Mouse (Mus musculus) bone marrow macrophage, adult 2 months (primary cell): ENCODE results near the gene Kif21a. TPM values are rescaled to one million over a fixed set of nuclear protein-coding genes. Genes with fewer than 3 reads are reported as not detected.

Experiments
- H3K27ac ChIP-seq: 2 replicates; pipeline ENCODE4 v1.5.1; 2012; ENCODE audit warnings: low read depth, low read length; ENCODE audit not compliant: insufficient read depth
- H3K4me1 ChIP-seq: 2 replicates; pipeline ENCODE4 v1.6.1; 2012; ENCODE audit warnings: low read length; ENCODE audit not compliant: control insufficient read depth, insufficient read depth
- H3K4me3 ChIP-seq: 2 replicates; pipeline ENCODE4 v1.5.1; 2012; ENCODE audit warnings: mild to moderate bottlenecking, low read length, moderate library complexity; ENCODE audit not compliant: insufficient read depth
- CTCF ChIP-seq: IDR thresholded peaks from 2 replicates; pipeline ENCODE4 v1.5.1; 2012; ENCODE audit warnings: low read depth, mild to moderate bottlenecking, low read length, moderate library complexity
- POLR2A ChIP-seq: IDR thresholded peaks from 2 replicates; pipeline ENCODE4 v1.6.1; 2012; ENCODE audit warnings: mild to moderate bottlenecking, low read depth, low read length, borderline replicate concordance
- polyA plus RNA-seq: library from polyadenylated mRNA; stranded (reverse); fragments of >200 nt; gene quantifications from 2 replicates; pipeline ENCODE4 v1.2.4, GENCODE M21; 2012; ENCODE audit not compliant: missing spikeins, insufficient read depth, insufficient read length

Gene Kif21a
- polyA plus RNA-seq, 1 experiment, result not detected

- Histone ChIP-seq H3K4me1 (peaks cover 3% of the 10 kb centered on the region; the same call in 1 of the 2 replicates), H3K4me3 (no peak overlapping the region), H3K27ac (no peak overlapping the region)
- no peak for TF ChIP-seq CTCF
- TF ChIP-seq POLR2A, result no peak
These were observed 6.6 kb upstream of the Kif21a start for GRCm38 (mm10) chr15:91056176-91056865.

- peaks cover 2% of the 10 kb centered on the region; the same call in 1 of the 2 replicates for H3K4me1 ChIP-seq
- peak overlapping the region; percentile 96 for H3K4me3 ChIP-seq
- TF ChIP-seq CTCF (no peak), POLR2A (no peak)
- H3K27ac ChIP-seq, result no peak overlapping the region
These were observed 725 bp downstream of the Kif21a start for GRCm38 (mm10) chr15:91048951-91049495.

GRCm38 (mm10) chr15:91047627-91048026 lies 2.1 kb downstream of the Kif21a start:
- TF ChIP-seq CTCF (no peak), POLR2A (no peak)
- H3K4me3 ChIP-seq, result no peak overlapping the region
- no peak overlapping the region for H3K27ac ChIP-seq
- H3K4me1 ChIP-seq, result peaks cover 2% of the 10 kb centered on the region; the same call in 1 of the 2 replicates

GRCm38 (mm10) chr15:91046506-91046905 lies 3.2 kb downstream of the Kif21a start:
- H3K27ac ChIP-seq, result no peak overlapping the region
- no peak overlapping the region for H3K4me3 ChIP-seq
- TF ChIP-seq POLR2A (no peak), CTCF (no peak)
- peaks cover 2% of the 10 kb centered on the region; the same call in 1 of the 2 replicates for H3K4me1 ChIP-seq

GRCm38 (mm10) chr15:91043263-91043662 lies 6.5 kb downstream of the Kif21a start:
- no peaks in the 10 kb centered on the region for H3K4me1 ChIP-seq
- H3K4me3 ChIP-seq, result no peak overlapping the region
- no peak overlapping the region for H3K27ac ChIP-seq
- TF ChIP-seq POLR2A, result no peak
- no peak for TF ChIP-seq CTCF

GRCm38 (mm10) chr15:91038860-91039259 lies 10.9 kb downstream of the Kif21a start:
- Histone ChIP-seq H3K4me3 (no peak overlapping the region), H3K4me1 (no peaks in the 10 kb centered on the region), H3K27ac (no peak overlapping the region)
- TF ChIP-seq POLR2A (no peak), CTCF (no peak)

GRCm38 (mm10) chr15:91034090-91034489 lies 15.7 kb downstream of the Kif21a start:
- Histone ChIP-seq H3K27ac (no peak overlapping the region), H3K4me3 (no peak overlapping the region), H3K4me1 (no peaks in the 10 kb centered on the region)
- TF ChIP-seq POLR2A (no peak), CTCF (no peak)

- no peak overlapping the region for H3K27ac ChIP-seq
- H3K4me3 ChIP-seq, result no peak overlapping the region
- H3K4me1 ChIP-seq, result no peaks in the 10 kb centered on the region
- TF ChIP-seq POLR2A, result no peak
These were observed 16.2 kb downstream of the Kif21a start for GRCm38 (mm10) chr15:91033529-91033928.

GRCm38 (mm10) chr15:91028962-91029361 lies 20.8 kb downstream of the Kif21a start:
- no peaks in the 10 kb centered on the region for H3K4me1 ChIP-seq
- TF ChIP-seq CTCF, result no peak
- no peak for TF ChIP-seq POLR2A
- no peak overlapping the region for H3K4me3 ChIP-seq
- H3K27ac ChIP-seq, result no peak overlapping the region

GRCm38 (mm10) chr15:91028494-91028893 lies 21.3 kb downstream of the Kif21a start:
- no peaks in the 10 kb centered on the region for H3K4me1 ChIP-seq
- H3K27ac ChIP-seq, result no peak overlapping the region
- TF ChIP-seq POLR2A (no peak), CTCF (no peak)
- H3K4me3 ChIP-seq, result no peak overlapping the region
